Mouse (Mus musculus) testis, adult 2 months (tissue): ENCODE data around the gene Phactr2.

Source experiments
- CTCF ChIP-seq: fragments of 200-500 bp; IDR thresholded peaks from 2 replicates; pipeline ENCODE4 v1.5.1; 2012; ENCODE audit warnings: low read depth, mild to moderate bottlenecking, inconsistent platforms, low read length, moderate library complexity; ENCODE audit not compliant: control insufficient read depth, insufficient read depth, insufficient replicate concordance
- POLR2A ChIP-seq: fragments of 200-500 bp; IDR thresholded peaks from 2 replicates; pipeline ENCODE4 v1.6.1; 2012; ENCODE audit warnings: low read depth, mild to moderate bottlenecking, inconsistent platforms, low read length, moderate library complexity; ENCODE audit not compliant: control insufficient read depth

- TF ChIP-seq CTCF, result no peak
- no peak for TF ChIP-seq POLR2A
Measured at GRCm38 (mm10) chr10:13433016-13433415, 41.2 kb downstream of the Phactr2 start.
